Comparison of ENCODE assay signal across 8 mouse cellular contexts in genomic region chr13:92610311-92611221, GRCm38 (mm10). TPM values are rescaled to one million over a fixed set of nuclear protein-coding genes. Genes with fewer than 3 reads are reported as not detected.
DNase-seq lines count a peak whose midpoint lies in the region; ATAC-seq lines count a peak whose summit lies in the region.

Gene Serinc5 (plus strand): TSS chr13:92611091.

- H3K27ac ChIP-seq in embryonic facial prominence, embryonic 12.5 days = peak within 1 kb of the TSS; percentile 91
- H3K27ac ChIP-seq in limb, embryonic 10.5 days = peak within 1 kb of the TSS; percentile 92
- H3K27ac ChIP-seq in midbrain, embryonic 12.5 days (replicated peaks) = peak within 1 kb of the TSS; percentile 73

- no peaks in the 10 kb centered on the region for H3K27me3 ChIP-seq in embryonic facial prominence, embryonic 12.5 days
- peaks cover 7% of the 10 kb centered on the region; the same call in 1 of the 2 replicates for H3K27me3 ChIP-seq in limb, embryonic 10.5 days (ENCODE audit: low read depth, poor library complexity, severe bottlenecking)
- H3K27me3 ChIP-seq in midbrain, embryonic 12.5 days = peaks cover 7% of the 10 kb centered on the region; the same call in 1 of the 2 replicates

- no peaks in the 10 kb centered on the region for H3K9me3 ChIP-seq in embryonic facial prominence, embryonic 12.5 days
- no peaks in the 10 kb centered on the region for H3K9me3 ChIP-seq in limb, embryonic 10.5 days (replicated peaks)
- H3K9me3 ChIP-seq in midbrain, embryonic 12.5 days = no peaks in the 10 kb centered on the region

- ATAC-seq in embryonic facial prominence, embryonic 12.5 days (ENCODE audit: insufficient number of reproducible peaks, insufficient read depth, low FRiP score, low TSS enrichment) = peak; percentile 97
- peak; percentile 99 for ATAC-seq in midbrain, embryonic 12.5 days (ENCODE audit: low FRiP score, low read depth)

- peak; percentile 76 for DNase-seq in 3134 (ENCODE audit: extremely low read depth, insufficient read length, low spot score)
- peak; percentile 99 for DNase-seq in adrenal gland, postnatal 36 days
- DNase-seq in heart, adult 11 months = peak; percentile 100
- peak; percentile 99 for DNase-seq in kidney, adult 18-20 months
- peak; percentile 97 for DNase-seq in limb, embryonic 10.5 days (ENCODE audit: low spot score)
- DNase-seq in skeletal muscle tissue, adult 2 months (ENCODE audit: low read depth, low spot score) = peak; percentile 91

- under 1% methylated on average over 55 of the region's 55 CpGs for WGBS in embryonic facial prominence, embryonic 12.5 days
- under 1% methylated on average over 55 of the region's 55 CpGs for WGBS in limb, embryonic 10.5 days
- WGBS in midbrain, embryonic 12.5 days = under 1% methylated on average over 55 of the region's 55 CpGs

- no peaks in the 10 kb centered on the region for H3K36me3 ChIP-seq in embryonic facial prominence, embryonic 12.5 days
- H3K36me3 ChIP-seq in limb, embryonic 10.5 days = no peaks in the 10 kb centered on the region
- H3K36me3 ChIP-seq in midbrain, embryonic 12.5 days = no peaks in the 10 kb centered on the region

- peak within 1 kb of the TSS; percentile 71 for H3K9ac ChIP-seq in embryonic facial prominence, embryonic 12.5 days
- H3K9ac ChIP-seq in midbrain, embryonic 12.5 days (replicated peaks) = peak within 1 kb of the TSS; percentile 73

- H3K4me1 ChIP-seq in embryonic facial prominence, embryonic 12.5 days = peaks cover 5% of the 10 kb centered on the region; the same call in 1 of the 2 replicates
- peaks cover 25% of the 10 kb centered on the region for H3K4me1 ChIP-seq in limb, embryonic 10.5 days
- H3K4me1 ChIP-seq in midbrain, embryonic 12.5 days = peaks cover 14% of the 10 kb centered on the region

- peak within 1 kb of the TSS; percentile 87 for H3K4me2 ChIP-seq in embryonic facial prominence, embryonic 12.5 days (replicated peaks)
- H3K4me2 ChIP-seq in midbrain, embryonic 12.5 days (replicated peaks) = peak within 1 kb of the TSS; percentile 88

- peak within 1 kb of the TSS; percentile 62 for H3K4me3 ChIP-seq in embryonic facial prominence, embryonic 12.5 days
- H3K4me3 ChIP-seq in limb, embryonic 10.5 days = peak within 1 kb of the TSS; percentile 74
- H3K4me3 ChIP-seq in midbrain, embryonic 12.5 days = peak within 1 kb of the TSS; percentile 78

RNA-seq across cellular contexts. Expression of gene Serinc5, which starts in this region (rescaled TPM):
- total RNA-seq in adrenal gland, postnatal 36 days (2021) = 10 to 100 TPM; 63.7 to 92.3 TPM
- 12.0 and 12.4 TPM in 2 replicates for polyA plus RNA-seq in embryonic facial prominence, embryonic 12.5 days (2016; fragmentation: Nextera tagmentation; extraction: Ambion mirVana)
- polyA plus RNA-seq in limb, embryonic 10.5 days (2016; fragmentation: Nextera tagmentation; extraction: Ambion mirVana) = 9.1 and 10.1 TPM in 2 replicates
- polyA plus RNA-seq in midbrain, embryonic 12.5 days (2016; fragmentation: Nextera tagmentation; extraction: Ambion mirVana) = 12.5 and 12.7 TPM in 2 replicates

Comparison
In these comparisons a context has a peak if more than half of its experiments do, and no peak if none do; other contexts are left out.
1. Peak in every context shown above with its lines: DNase-seq, ATAC-seq, H3K4me3 ChIP-seq and H3K27ac ChIP-seq.